Mouse (Mus musculus) testis, adult 2 months (tissue): Measurements from ENCODE around the gene G6pc. TPM values are rescaled to one million over a fixed set of nuclear protein-coding genes. Genes with fewer than 3 reads are reported as not detected.
A peak's percentile ranks its signal among the peaks of the same experiment; 100 is the strongest.

ENCODE experiments used
- H3K27ac ChIP-seq: fragments of 200-500 bp; 2 replicates; pipeline ENCODE4 v1.5.1; 2012; ENCODE audit warnings: low read depth, low read length; ENCODE audit not compliant: control insufficient read depth, insufficient read depth
- H3K27me3 ChIP-seq: fragments of 200-500 bp; 2 replicates; pipeline ENCODE4 v1.6.1; 2012; ENCODE audit warnings: mild to moderate bottlenecking, low read length, moderate library complexity; ENCODE audit not compliant: control insufficient read depth, insufficient read depth
- H3K36me3 ChIP-seq: fragments of 200-500 bp; 2 replicates; pipeline ENCODE4 v1.6.1; 2012; ENCODE audit warnings: mild to moderate bottlenecking, low read length; ENCODE audit not compliant: control insufficient read depth, insufficient read depth
- H3K4me1 ChIP-seq: fragments of 200-500 bp; 2 replicates; pipeline ENCODE4 v1.6.1; 2012; ENCODE audit warnings: low read length; ENCODE audit not compliant: control insufficient read depth, insufficient read depth
- H3K4me3 ChIP-seq: fragments of 200-500 bp; 2 replicates; pipeline ENCODE4 v1.5.1; 2012; ENCODE audit warnings: low read depth, mild to moderate bottlenecking, low read length, moderate library complexity, mixed read lengths; ENCODE audit not compliant: control insufficient read depth
- CTCF ChIP-seq: fragments of 200-500 bp; IDR thresholded peaks from 2 replicates; pipeline ENCODE4 v1.5.1; 2012; ENCODE audit warnings: low read depth, mild to moderate bottlenecking, inconsistent platforms, low read length, moderate library complexity; ENCODE audit not compliant: control insufficient read depth, insufficient read depth, insufficient replicate concordance
- POLR2A ChIP-seq: fragments of 200-500 bp; IDR thresholded peaks from 2 replicates; pipeline ENCODE4 v1.6.1; 2012; ENCODE audit warnings: low read depth, mild to moderate bottlenecking, inconsistent platforms, low read length, moderate library complexity; ENCODE audit not compliant: control insufficient read depth
- polyA plus RNA-seq: library from polyadenylated mRNA; depleted of rRNA; stranded (reverse); fragments of >200 nt; gene quantifications from 2 replicates; pipeline ENCODE4 v1.2.3, GENCODE M21; 2012; rRNA removed

G6pc gene
- polyA plus RNA-seq, 1 experiment, result not detected

- TF ChIP-seq CTCF, result no peak
- no peak for TF ChIP-seq POLR2A
- H3K27ac ChIP-seq, result no peak overlapping the region
- H3K36me3 ChIP-seq, result no peaks in the 10 kb centered on the region
- H3K27me3 ChIP-seq, result no peaks in the 10 kb centered on the region
- peaks cover 3% of the 10 kb centered on the region for H3K4me1 ChIP-seq
- H3K4me3 ChIP-seq, result no peak overlapping the region
Measured at GRCm38 (mm10) chr11:101420148-101420547, 52.8 kb downstream of the G6pc start.

- H3K36me3 ChIP-seq, result no peaks in the 10 kb centered on the region
Measured at GRCm38 (mm10) chr11:101424105-101424851, 56.9 kb downstream of the G6pc start, which contains the start of gene Gm27029. TSS of gene Gm27029 (minus strand) at chr11:101424796.

DNA sequence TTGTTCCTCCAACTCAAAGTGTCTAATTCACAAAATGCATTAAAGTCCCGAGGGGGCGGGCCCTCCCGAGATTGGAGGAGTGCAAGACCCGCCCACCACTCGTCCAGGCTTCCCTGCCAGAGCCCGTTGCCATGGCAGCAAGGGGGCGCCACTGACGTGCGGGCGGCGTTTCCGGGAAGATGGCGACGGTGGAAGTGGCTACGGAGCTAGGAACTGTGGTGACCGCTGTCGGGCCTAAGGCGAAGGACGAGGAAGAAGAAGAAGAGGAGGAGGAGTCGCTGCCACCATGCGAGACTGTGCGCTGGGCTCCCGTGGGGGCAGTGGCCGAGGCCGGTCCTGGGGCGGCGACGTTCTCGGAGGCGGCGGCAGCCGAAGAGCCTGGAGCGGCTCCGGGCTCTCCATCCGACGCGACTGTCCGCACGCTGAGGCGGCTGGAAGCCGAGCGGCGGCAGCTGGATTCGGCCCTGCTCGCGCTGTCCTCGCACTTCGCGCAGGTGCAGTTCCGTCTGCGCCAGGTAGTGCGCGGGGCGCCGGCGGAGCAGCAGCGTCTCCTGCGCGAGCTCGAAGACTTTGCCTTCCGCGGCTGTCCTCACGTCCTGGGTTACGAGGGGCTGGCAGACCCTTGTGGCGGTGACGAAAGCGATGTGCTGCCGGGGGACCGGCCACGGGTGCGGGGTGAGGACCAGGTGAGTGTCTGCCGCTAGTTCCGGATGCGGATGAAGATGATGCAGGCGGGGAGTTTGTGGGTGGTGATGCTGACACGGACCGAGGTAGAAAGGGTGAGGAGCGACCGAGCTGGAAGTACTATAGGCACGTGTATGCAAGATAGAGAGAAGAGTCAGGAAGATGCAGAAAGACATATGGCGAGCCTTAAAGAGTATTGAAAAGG lies 57.8 kb downstream of the G6pc start, which contains the start of the genes Rundc1 and Ptges3l:
Gene Rundc1 (plus strand): TSS at position 161 of the 889 bp plus-strand sequence.
Gene Ptges3l (minus strand): TSS at position 409 of the 889 bp plus-strand sequence.
- H3K4me1 ChIP-seq, result peaks cover 3% of the 10 kb centered on the region
- H3K36me3 ChIP-seq, result no peaks in the 10 kb centered on the region
- peak within 1 kb of the TSS; percentile 97 for H3K4me3 ChIP-seq
- H3K27me3 ChIP-seq, result no peaks in the 10 kb centered on the region
- TF ChIP-seq POLR2A (peak; percentile 84), CTCF (peak; percentile 13; the same call in 1 of the 2 replicates)
- H3K27ac ChIP-seq, result peak within 1 kb of the TSS; percentile 97

More at GRCm38 (mm10) chr11:101424105-101424851, 56.9 kb downstream of the G6pc start, which contains the start of gene Gm27029:
- H3K27ac ChIP-seq, result peak within 1 kb of the TSS; percentile 97
- no peak for TF ChIP-seq POLR2A
- peaks cover 3% of the 10 kb centered on the region for H3K4me1 ChIP-seq
- no peaks in the 10 kb centered on the region for H3K27me3 ChIP-seq
- peak within 1 kb of the TSS; percentile 97 for H3K4me3 ChIP-seq

DNA sequence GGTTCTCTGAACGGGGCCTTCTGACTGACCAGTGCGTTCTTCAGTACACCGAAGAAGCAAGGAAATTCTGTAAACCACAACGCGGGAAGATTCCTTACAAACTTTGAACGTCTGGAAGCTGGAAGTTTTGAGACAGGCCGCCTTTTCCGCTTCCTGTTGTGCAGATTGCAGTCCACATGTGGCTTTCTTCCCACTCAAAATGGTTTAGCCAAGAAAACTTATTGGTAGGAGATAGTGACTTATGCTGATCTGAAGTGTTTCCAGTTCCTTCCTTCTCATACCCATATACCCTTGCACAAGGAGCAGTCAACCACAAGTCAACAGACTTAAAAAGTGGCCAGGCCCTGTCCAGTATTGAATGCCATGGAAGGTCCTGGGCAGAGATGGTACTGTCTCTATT lies 58.8 kb downstream of the G6pc start:
- Histone ChIP-seq H3K36me3 (no peaks in the 10 kb centered on the region), H3K27ac (no peak overlapping the region), H3K4me3 (peak overlapping the region; percentile 97; the same call in 1 of the 2 replicates), H3K27me3 (no peaks in the 10 kb centered on the region), H3K4me1 (peaks cover 3% of the 10 kb centered on the region)
- TF ChIP-seq CTCF (no peak), POLR2A (no peak)

Other genes with a start within 250 kb of the G6pc start
- 51.5 and 53.8 TPM in 2 replicates for gene Retreg3, start 247.7 kb upstream of the G6pc start, polyA plus RNA-seq
- 22.4 and 27.3 TPM in 2 replicates for gene Tubg1, start 247.6 kb upstream of the G6pc start, polyA plus RNA-seq
- gene Tubg2, start 211.7 kb upstream of the G6pc start, polyA plus RNA-seq, result 1.6 and 1.9 TPM in 2 replicates
- gene Cntnap1, start 197.0 kb upstream of the G6pc start, polyA plus RNA-seq, result 0.40 and 0.44 TPM in 2 replicates
- gene Plekhh3, start 196.2 kb upstream of the G6pc start, polyA plus RNA-seq, result 2.6 and 4.1 TPM in 2 replicates
- 0.05 TPM in 1 of 2 replicates, not detected in the other for gene Ccr10, start 192.1 kb upstream of the G6pc start, polyA plus RNA-seq
- 14.3 and 14.5 TPM in 2 replicates for gene Ezh1, start 141.1 kb upstream of the G6pc start, polyA plus RNA-seq
- gene Ramp2, start 121.5 kb upstream of the G6pc start, polyA plus RNA-seq, result 5.6 and 5.8 TPM in 2 replicates
- 26.1 and 26.2 TPM in 2 replicates for gene Vps25, start 113.9 kb upstream of the G6pc start, polyA plus RNA-seq
- gene Wnk4, start 107.0 kb upstream of the G6pc start, polyA plus RNA-seq, result 10.8 and 12.3 TPM in 2 replicates
- gene Cntd1, start 88.5 kb upstream of the G6pc start, polyA plus RNA-seq, result 37.1 and 54.6 TPM in 2 replicates
- 46.6 and 62.4 TPM in 2 replicates for gene Coa3, start 88.4 kb upstream of the G6pc start, polyA plus RNA-seq
- 111 and 116 TPM in 2 replicates for gene Becn1, start 65.3 kb upstream of the G6pc start, polyA plus RNA-seq
- gene Psme3, start 51.3 kb upstream of the G6pc start, polyA plus RNA-seq, result 59.1 and 74.5 TPM in 2 replicates
- gene Aoc2, start 42.5 kb upstream of the G6pc start, polyA plus RNA-seq, result 4.7 TPM in 2 replicates
- 4.2 and 4.4 TPM in 2 replicates for gene Aoc3, start 37.0 kb upstream of the G6pc start, polyA plus RNA-seq
- gene Aarsd1, start 50.1 kb downstream of the G6pc start, polyA plus RNA-seq, result 17.9 and 18.7 TPM in 2 replicates
- 0.14 and 0.38 TPM in 2 replicates for gene Gm27029, start 57.2 kb downstream of the G6pc start, polyA plus RNA-seq
- gene Rundc1, start 57.5 kb downstream of the G6pc start, polyA plus RNA-seq, result 8.9 and 9.4 TPM in 2 replicates
- gene Ptges3l, start 57.8 kb downstream of the G6pc start, polyA plus RNA-seq, result 34.6 and 39.1 TPM in 2 replicates
- 161 and 224 TPM in 2 replicates for gene Rpl27, start 74.7 kb downstream of the G6pc start, polyA plus RNA-seq
- gene Ifi35, start 80.8 kb downstream of the G6pc start, polyA plus RNA-seq, result 3.2 and 3.6 TPM in 2 replicates
- gene Rnd2, start 97.4 kb downstream of the G6pc start, polyA plus RNA-seq, result 19.2 and 21.1 TPM in 2 replicates
- gene Vat1, start 98.7 kb downstream of the G6pc start, polyA plus RNA-seq, result 40.0 and 43.3 TPM in 2 replicates
- 4.6 and 5.2 TPM in 2 replicates for gene Brca1, start 184.4 kb downstream of the G6pc start, polyA plus RNA-seq
- gene Nbr1, start 184.6 kb downstream of the G6pc start, polyA plus RNA-seq, result 323 and 355 TPM in 2 replicates
- 22.8 and 26.7 TPM in 2 replicates for gene Tmem106a, start 214.7 kb downstream of the G6pc start, polyA plus RNA-seq
- 64.9 and 69.4 TPM in 2 replicates for gene Gm11634, start 231.7 kb downstream of the G6pc start, polyA plus RNA-seq